Mouse (Mus musculus) kidney, postnatal 14 days (tissue): Measurements from ENCODE around the gene E2f6.

Source experiments
- DNase-seq: peaks from one replicate; pipeline ENCODE4 v3.0.0; 2022; ENCODE audit warnings: mixed read lengths

The E2f6 gene

GRCm38 (mm10) chr12:16876667-16877066 lies 65.9 kb downstream of the E2f6 start:
- DNase-seq, result no peak

GRCm38 (mm10) chr12:16877141-16877540 lies 66.4 kb downstream of the E2f6 start:
- peak; percentile 38 for DNase-seq

- no peak for DNase-seq
These were observed 66.9 kb downstream of the E2f6 start for GRCm38 (mm10) chr12:16877679-16878078.

- DNase-seq, result no peak
These were observed 68.6 kb downstream of the E2f6 start for GRCm38 (mm10) chr12:16879369-16879768.

GRCm38 (mm10) chr12:16880077-16880476 lies 69.3 kb downstream of the E2f6 start:
- DNase-seq, result no peak

GRCm38 (mm10) chr12:16882442-16882841 lies 71.7 kb downstream of the E2f6 start:
- DNase-seq, result no peak

- no peak for DNase-seq
These were observed 72.3 kb downstream of the E2f6 start for GRCm38 (mm10) chr12:16883111-16883510.

GRCm38 (mm10) chr12:16884534-16884933 lies 73.8 kb downstream of the E2f6 start:
- no peak for DNase-seq

GRCm38 (mm10) chr12:16886354-16886753 lies 75.6 kb downstream of the E2f6 start:
- DNase-seq, result no peak
